11 mouse cellular contexts compared by ENCODE assay signal in the genomic region with DNA sequence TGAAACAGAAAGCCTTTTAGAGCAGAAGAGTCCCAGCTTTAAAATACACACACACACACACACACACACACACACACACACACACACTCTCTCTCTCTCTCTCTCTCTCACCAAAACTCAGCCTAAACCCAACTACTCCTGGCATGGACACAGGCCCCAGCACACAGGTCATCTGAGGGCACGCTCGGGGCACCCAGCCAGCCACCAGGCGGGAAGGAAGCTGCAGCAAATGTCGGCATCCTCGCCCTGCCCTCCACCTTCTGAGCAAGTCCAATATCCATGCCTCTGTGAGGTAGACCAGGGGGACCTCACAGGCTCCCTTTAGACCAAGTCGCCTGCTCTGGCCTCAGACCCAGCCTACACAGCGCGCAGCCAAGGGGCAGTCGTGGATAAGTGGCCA. TPM values are rescaled to one million over a fixed set of nuclear protein-coding genes. Genes with fewer than 3 reads are reported as not detected.
DNase-seq lines count a peak whose midpoint lies in the region; ATAC-seq and TF ChIP-seq lines count a peak whose summit lies in the region.
"Had no signal": no experiment of that assay in that cellular context is flagged by ENCODE, and none has a peak within 500 bp of the region (broad histone marks: within the 10 kb centered on the region; RNA-seq: fewer than 3 reads in every experiment).

No protein-coding gene starts in this region.

- no peak for TF ChIP-seq CTCF in lung, postnatal 0 days (IDR thresholded peaks at IDR 0.05)

- H3K27me3 ChIP-seq in lung, postnatal 0 days (replicated peaks; ENCODE audit: insufficient read depth, low read length): no peaks in the 10 kb centered on the region
- no peaks in the 10 kb centered on the region for H3K27me3 ChIP-seq in forebrain, embryonic 12.5 days
- H3K27me3 ChIP-seq: hindbrain, embryonic 15.5 days; stomach, embryonic 15.5 days had no signal

- H3K27ac ChIP-seq in lung, postnatal 0 days (ENCODE audit: low read length): no peak overlapping the region
- no peak overlapping the region for H3K27ac ChIP-seq in forebrain, embryonic 12.5 days
- H3K27ac ChIP-seq: hindbrain, embryonic 15.5 days; macrophage; stomach, embryonic 15.5 days had no signal

- no peak overlapping the region for H3K4me3 ChIP-seq in lung, postnatal 0 days (ENCODE audit: low read depth, low read length)
- H3K4me3 ChIP-seq in forebrain, embryonic 12.5 days (replicated peaks): no peak overlapping the region
- H3K4me3 ChIP-seq: hindbrain, embryonic 15.5 days; stomach, embryonic 15.5 days had no signal

- no peak overlapping the region for H3K9ac ChIP-seq in lung, postnatal 0 days (replicated peaks; ENCODE audit: low read depth)
- H3K9ac ChIP-seq in forebrain, embryonic 12.5 days: no peak overlapping the region
- H3K9ac ChIP-seq: hindbrain, embryonic 15.5 days; stomach, embryonic 15.5 days had no signal

- H3K4me1 ChIP-seq in lung, postnatal 0 days (ENCODE audit: insufficient read depth, low read depth, low read length): no peaks in the 10 kb centered on the region
- H3K4me1 ChIP-seq in forebrain, embryonic 12.5 days: no peaks in the 10 kb centered on the region
- H3K4me1 ChIP-seq: hindbrain, embryonic 15.5 days; stomach, embryonic 15.5 days had no signal

- H3K4me2 ChIP-seq in lung, postnatal 0 days (replicated peaks; ENCODE audit: low read depth, low read length): no peak overlapping the region
- no peak overlapping the region for H3K4me2 ChIP-seq in forebrain, embryonic 12.5 days
- H3K4me2 ChIP-seq: hindbrain, embryonic 15.5 days; stomach, embryonic 15.5 days had no signal

- WGBS in lung, postnatal 0 days: 52% methylated on average over 8 of the region's 9 CpGs
- 88% methylated on average over 9 of the region's 9 CpGs for WGBS in forebrain, embryonic 12.5 days

- no peaks in the 10 kb centered on the region for H3K9me3 ChIP-seq in lung, postnatal 0 days (ENCODE audit: low read length)
- H3K9me3 ChIP-seq in forebrain, embryonic 12.5 days: no peaks in the 10 kb centered on the region
- H3K9me3 ChIP-seq: hindbrain, embryonic 15.5 days; stomach, embryonic 15.5 days had no signal

- peak; percentile 72 to 73 for DNase-seq in lung, adult 18-20 months
- DNase-seq in lung, postnatal 0 days (ENCODE audit: low spot score): no peak
- DNase-seq in kidney, postnatal 14 days: peak; percentile 82
- no peak for DNase-seq in spleen, postnatal 36 days (ENCODE audit: low spot score in 2 of 2)
- no peak for DNase-seq in thymus, postnatal 25 days
- DNase-seq in embryo, embryonic 10 days (ENCODE audit: low spot score): no peak

- no peak for TF ChIP-seq EP300 in lung, postnatal 0 days (IDR thresholded peaks at IDR 0.05)

- H3K36me3 ChIP-seq in lung, postnatal 0 days (ENCODE audit: insufficient read depth, low read length): no peaks in the 10 kb centered on the region
- H3K36me3 ChIP-seq in forebrain, embryonic 12.5 days (replicated peaks): peaks cover 6% of the 10 kb centered on the region; the same call in 1 of the 2 replicates
- H3K36me3 ChIP-seq: hindbrain, embryonic 15.5 days; stomach, embryonic 15.5 days had no signal

- ATAC-seq in lung, postnatal 0 days: no peak
- peak; percentile 55; the same call in 1 of the 2 replicates for ATAC-seq in erythroblast, adult 5-6 weeks (replicated peaks; ENCODE audit: low FRiP score, poor library complexity, severe bottlenecking)
- ATAC-seq in forebrain, embryonic 12.5 days (ENCODE audit: low FRiP score): no peak

RNA-seq across cellular contexts. Expression of gene Tet3, which starts 14.4 kb away (rescaled TPM):
- polyA plus RNA-seq in lung, postnatal 0 days (2015; fragmentation: Nextera tagmentation; extraction: Ambion mirVana): 30.0 and 30.5 TPM in 2 replicates
- total RNA-seq in erythroblast, adult 5-6 weeks (2015; ENCODE audit: low replicate concordance): 29.6 and 35.1 TPM in 2 replicates
- 24.9 and 25.5 TPM in 2 replicates for total RNA-seq in erythroblast, adult 5-6 weeks (2017; ENCODE audit: low replicate concordance)
- 62.7 and 74.3 TPM in 2 replicates for polyA plus RNA-seq in forebrain, embryonic 12.5 days (2016; fragmentation: Nextera tagmentation; extraction: Ambion mirVana)

RNA-seq across cellular contexts. Expression of gene Dguok, which starts 33.5 kb away (rescaled TPM):
- 71.8 and 75.3 TPM in 2 replicates for polyA plus RNA-seq in lung, postnatal 0 days (2015; fragmentation: Nextera tagmentation; extraction: Ambion mirVana)
- 20.7 and 23.1 TPM in 2 replicates for total RNA-seq in erythroblast, adult 5-6 weeks (2015; ENCODE audit: low replicate concordance)
- total RNA-seq in erythroblast, adult 5-6 weeks (2017; ENCODE audit: low replicate concordance): 22.9 and 25.4 TPM in 2 replicates
- 56.3 and 64.7 TPM in 2 replicates for polyA plus RNA-seq in forebrain, embryonic 12.5 days (2016; fragmentation: Nextera tagmentation; extraction: Ambion mirVana)

Comparison
In these comparisons a context has a peak if more than half of its experiments do, and no peak if none do; other contexts are left out.
1. DNase-seq: peak in lung, adult 18-20 months (2 of 2) and kidney, postnatal 14 days (single experiment); none in lung, postnatal 0 days (single experiment), spleen, postnatal 36 days (0 of 2), thymus, postnatal 25 days (single experiment) and embryo, embryonic 10 days (single experiment).